Mouse (Mus musculus): ENCODE measurements around the gene Elmo1. TPM values are rescaled to one million over a fixed set of nuclear protein-coding genes. Genes with fewer than 3 reads are reported as not detected.

The Elmo1 gene
- polyA plus RNA-seq, 1 experiment from 2014 or later, result 49.6 TPM

GRCm38 (mm10) chr13:20318615-20319219, 228.3 kb downstream of the Elmo1 start:
- H3K27ac ChIP-seq (ENCODE audit: low read depth, low read length), result no peak overlapping the region

GRCm38 (mm10) chr13:20320232-20320631, 229.8 kb downstream of the Elmo1 start:
- H3K4me3 ChIP-seq (ENCODE audit: low read length), result no peak overlapping the region
- H3K27ac ChIP-seq (ENCODE audit: low read depth, low read length), result no peak overlapping the region
- WGBS, result 90% methylated on average over 5 of the region's 5 CpGs
- H3K4me2 ChIP-seq (ENCODE audit: low read length), result no peak overlapping the region
- H3K27me3 ChIP-seq (replicated peaks; ENCODE audit: control insufficient read depth, insufficient read depth, low read length), result no peaks in the 10 kb centered on the region
- no peaks in the 10 kb centered on the region for H3K4me1 ChIP-seq (ENCODE audit: control insufficient read depth, insufficient read depth, low read depth, low read length)
- H3K9ac ChIP-seq (ENCODE audit: low read depth, low read length), result no peak overlapping the region
- no peaks in the 10 kb centered on the region for H3K9me3 ChIP-seq (ENCODE audit: control insufficient read depth, low read length)
- ATAC-seq, result no peak
- no peaks in the 10 kb centered on the region for H3K36me3 ChIP-seq (ENCODE audit: control insufficient read depth, insufficient read depth, low read length)

More at GRCm38 (mm10) chr13:20318615-20319219, 228.3 kb downstream of the Elmo1 start:
- Histone ChIP-seq H3K9ac (ENCODE audit: low read depth, low read length) (no peak overlapping the region), H3K4me3 (ENCODE audit: low read length) (no peak overlapping the region), H3K4me1 (ENCODE audit: control insufficient read depth, insufficient read depth, low read depth, low read length) (no peaks in the 10 kb centered on the region), H3K9me3 (ENCODE audit: control insufficient read depth, low read length) (no peaks in the 10 kb centered on the region), H3K27me3 (replicated peaks; ENCODE audit: control insufficient read depth, insufficient read depth, low read length) (no peaks in the 10 kb centered on the region), H3K36me3 (ENCODE audit: control insufficient read depth, insufficient read depth, low read length) (no peaks in the 10 kb centered on the region), H3K4me2 (ENCODE audit: low read length) (no peak overlapping the region)
- peak; percentile 57 for ATAC-seq
- 43% methylated on average over 3 of the region's 3 CpGs for WGBS

GRCm38 (mm10) chr13:20323478-20323877, 233.1 kb downstream of the Elmo1 start:
- no peak overlapping the region for H3K9ac ChIP-seq (ENCODE audit: low read depth, low read length)
- no peaks in the 10 kb centered on the region for H3K4me1 ChIP-seq (ENCODE audit: control insufficient read depth, insufficient read depth, low read depth, low read length)
- no peak overlapping the region for H3K4me2 ChIP-seq (ENCODE audit: low read length)
- no peak overlapping the region for H3K4me3 ChIP-seq (ENCODE audit: low read length)
- 80% methylated on average over 4 of the region's 4 CpGs for WGBS
- no peaks in the 10 kb centered on the region for H3K36me3 ChIP-seq (ENCODE audit: control insufficient read depth, insufficient read depth, low read length)
- no peaks in the 10 kb centered on the region for H3K27me3 ChIP-seq (replicated peaks; ENCODE audit: control insufficient read depth, insufficient read depth, low read length)
- H3K9me3 ChIP-seq (ENCODE audit: control insufficient read depth, low read length), result no peaks in the 10 kb centered on the region
- no peak for ATAC-seq
- H3K27ac ChIP-seq (ENCODE audit: low read depth, low read length), result no peak overlapping the region

DNA sequence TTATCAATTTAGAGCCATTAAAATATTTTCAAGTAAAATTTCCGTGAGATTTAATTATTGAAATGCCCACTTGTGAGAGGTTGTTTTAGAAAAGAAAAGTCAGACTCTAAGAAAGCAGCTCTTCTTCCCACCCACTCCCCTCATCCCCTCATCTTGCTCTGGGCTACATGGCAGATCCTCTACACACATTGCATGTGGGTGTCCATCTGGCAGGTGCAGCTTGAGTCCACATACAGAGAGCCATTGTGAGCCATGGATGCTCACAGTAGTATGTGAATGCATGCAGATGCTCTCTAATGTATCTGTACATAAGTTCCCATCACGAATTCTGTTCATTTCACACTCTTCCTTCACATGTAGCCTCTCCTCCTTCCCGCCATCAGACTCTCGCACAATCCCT, 236.7 kb downstream of the Elmo1 start:
- no peak for ATAC-seq
- WGBS, result 93% methylated on average over 4 of the region's 4 CpGs
- no peaks in the 10 kb centered on the region for H3K36me3 ChIP-seq (ENCODE audit: control insufficient read depth, insufficient read depth, low read length)
- H3K4me3 ChIP-seq (ENCODE audit: low read length), result no peak overlapping the region
- H3K27me3 ChIP-seq (replicated peaks; ENCODE audit: control insufficient read depth, insufficient read depth, low read length), result no peaks in the 10 kb centered on the region
- no peak overlapping the region for H3K4me2 ChIP-seq (ENCODE audit: low read length)
- H3K27ac ChIP-seq (ENCODE audit: low read depth, low read length), result no peak overlapping the region
- no peak overlapping the region for H3K9ac ChIP-seq (ENCODE audit: low read depth, low read length)
- H3K4me1 ChIP-seq (ENCODE audit: control insufficient read depth, insufficient read depth, low read depth, low read length), result no peaks in the 10 kb centered on the region
- no peaks in the 10 kb centered on the region for H3K9me3 ChIP-seq (ENCODE audit: control insufficient read depth, low read length)

DNA sequence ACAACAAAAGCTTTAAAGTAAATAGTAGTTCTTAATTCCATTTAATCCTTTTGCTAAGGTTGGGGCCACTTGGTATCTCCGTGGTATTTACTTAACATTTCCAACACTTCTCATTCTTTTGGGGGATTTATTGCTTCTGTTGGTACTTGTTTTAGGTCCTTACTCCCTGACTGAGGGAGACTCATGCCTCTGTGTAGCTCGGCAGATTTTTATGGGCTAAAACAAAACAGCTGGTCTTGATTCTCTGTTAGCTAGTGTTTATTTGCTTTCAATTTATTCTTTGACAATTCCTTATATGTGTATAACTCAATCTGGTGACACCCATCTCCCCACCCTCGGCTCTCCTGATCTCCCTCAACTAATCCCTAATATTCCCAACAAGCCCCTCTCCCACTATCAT, 237.6 kb downstream of the Elmo1 start:
- no peaks in the 10 kb centered on the region for H3K9me3 ChIP-seq (ENCODE audit: control insufficient read depth, low read length)
- H3K9ac ChIP-seq (ENCODE audit: low read depth, low read length), result no peak overlapping the region
- H3K27ac ChIP-seq (ENCODE audit: low read depth, low read length), result no peak overlapping the region
- H3K4me3 ChIP-seq (ENCODE audit: low read length), result no peak overlapping the region
- H3K27me3 ChIP-seq (replicated peaks; ENCODE audit: control insufficient read depth, insufficient read depth, low read length), result no peaks in the 10 kb centered on the region
- ATAC-seq, result no peak
- H3K36me3 ChIP-seq (ENCODE audit: control insufficient read depth, insufficient read depth, low read length), result no peaks in the 10 kb centered on the region
- 82% methylated on average over 3 of the region's 3 CpGs for WGBS
- H3K4me2 ChIP-seq (ENCODE audit: low read length), result no peak overlapping the region
- no peaks in the 10 kb centered on the region for H3K4me1 ChIP-seq (ENCODE audit: control insufficient read depth, insufficient read depth, low read depth, low read length)

GRCm38 (mm10) chr13:20328672-20329071, 238.3 kb downstream of the Elmo1 start:
- Histone ChIP-seq H3K4me1 (ENCODE audit: control insufficient read depth, insufficient read depth, low read depth, low read length) (no peaks in the 10 kb centered on the region), H3K27ac (ENCODE audit: low read depth, low read length) (no peak overlapping the region), H3K27me3 (replicated peaks; ENCODE audit: control insufficient read depth, insufficient read depth, low read length) (no peaks in the 10 kb centered on the region), H3K9ac (ENCODE audit: low read depth, low read length) (no peak overlapping the region), H3K4me2 (ENCODE audit: low read length) (no peak overlapping the region), H3K4me3 (ENCODE audit: low read length) (no peak overlapping the region), H3K9me3 (ENCODE audit: control insufficient read depth, low read length) (no peaks in the 10 kb centered on the region), H3K36me3 (ENCODE audit: control insufficient read depth, insufficient read depth, low read length) (no peaks in the 10 kb centered on the region)
- no peak for ATAC-seq
- WGBS, result 100% methylated on average over 1 of the region's 1 CpGs

GRCm38 (mm10) chr13:20330954-20331353, 240.6 kb downstream of the Elmo1 start:
- WGBS, result 82% methylated on average over 7 of the region's 7 CpGs
- H3K36me3 ChIP-seq (ENCODE audit: control insufficient read depth, insufficient read depth, low read length), result no peaks in the 10 kb centered on the region
- peak; percentile 80 for ATAC-seq
- H3K27me3 ChIP-seq (replicated peaks; ENCODE audit: control insufficient read depth, insufficient read depth, low read length), result no peaks in the 10 kb centered on the region
- H3K4me3 ChIP-seq (ENCODE audit: low read length), result no peak overlapping the region
- H3K4me1 ChIP-seq (ENCODE audit: control insufficient read depth, insufficient read depth, low read depth, low read length), result no peaks in the 10 kb centered on the region
- no peaks in the 10 kb centered on the region for H3K9me3 ChIP-seq (ENCODE audit: control insufficient read depth, low read length)
- H3K9ac ChIP-seq (ENCODE audit: low read depth, low read length), result no peak overlapping the region
- H3K27ac ChIP-seq (ENCODE audit: low read depth, low read length), result no peak overlapping the region
- no peak overlapping the region for H3K4me2 ChIP-seq (ENCODE audit: low read length)

DNA sequence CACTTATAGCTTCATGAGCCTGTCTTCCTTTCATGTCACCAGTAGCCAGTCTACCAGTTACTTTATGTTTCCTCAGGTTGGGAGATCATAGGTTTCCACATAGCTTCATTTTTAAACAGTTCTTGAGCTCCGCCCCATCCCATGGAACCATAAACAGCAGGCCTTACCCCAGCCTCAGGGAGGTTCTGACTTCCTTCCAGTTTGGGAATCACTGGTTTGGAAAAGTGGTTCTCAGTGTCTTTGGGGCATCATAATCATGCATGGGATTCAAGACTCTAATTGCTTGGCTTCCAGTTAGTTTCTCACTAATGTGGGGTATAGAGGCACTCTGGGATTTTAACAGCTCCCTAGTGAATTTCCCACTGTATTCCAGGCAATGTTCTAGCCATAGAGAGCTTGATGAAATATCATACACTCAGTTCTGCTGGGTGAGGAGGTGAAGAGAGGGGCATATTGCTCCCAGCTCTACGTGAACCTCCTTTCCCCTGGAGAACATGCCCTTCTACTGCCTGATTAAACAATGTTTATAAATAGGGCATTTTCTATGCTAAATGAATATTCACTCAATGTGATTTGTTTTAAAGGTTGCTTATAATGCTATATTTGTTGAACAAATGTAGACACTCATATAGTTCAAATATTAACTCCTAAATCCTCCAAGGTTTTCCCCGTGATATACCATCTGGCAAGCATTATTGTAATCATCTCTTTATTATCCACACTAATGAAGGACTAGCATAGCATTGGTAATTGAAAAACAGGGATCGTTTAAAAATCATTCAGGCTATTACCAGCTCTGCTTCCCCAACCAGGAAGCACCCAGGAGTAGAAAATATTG, 244.9 kb downstream of the Elmo1 start:
- no peaks in the 10 kb centered on the region for H3K4me1 ChIP-seq (ENCODE audit: control insufficient read depth, insufficient read depth, low read depth, low read length)
- H3K36me3 ChIP-seq (ENCODE audit: control insufficient read depth, insufficient read depth, low read length), result no peaks in the 10 kb centered on the region
- 57% methylated on average over 4 of the region's 4 CpGs for WGBS
- no peaks in the 10 kb centered on the region for H3K27me3 ChIP-seq (replicated peaks; ENCODE audit: control insufficient read depth, insufficient read depth, low read length)
- H3K4me2 ChIP-seq (ENCODE audit: low read length), result no peak overlapping the region
- no peak overlapping the region for H3K4me3 ChIP-seq (ENCODE audit: low read length)
- no peak overlapping the region for H3K9ac ChIP-seq (ENCODE audit: low read depth, low read length)
- ATAC-seq, result peak; percentile 29
- no peak overlapping the region for H3K27ac ChIP-seq (ENCODE audit: low read depth, low read length)
- no peaks in the 10 kb centered on the region for H3K9me3 ChIP-seq (ENCODE audit: control insufficient read depth, low read length)

GRCm38 (mm10) chr13:20335889-20336497, 245.6 kb downstream of the Elmo1 start:
- WGBS, result 62% methylated on average over 7 of the region's 7 CpGs
- H3K27ac ChIP-seq (ENCODE audit: low read depth, low read length), result no peak overlapping the region
- ATAC-seq, result peak; percentile 34

More at GRCm38 (mm10) chr13:20335889-20336497, 245.6 kb downstream of the Elmo1 start:
- Histone ChIP-seq H3K27me3 (replicated peaks; ENCODE audit: control insufficient read depth, insufficient read depth, low read length) (no peaks in the 10 kb centered on the region), H3K4me3 (ENCODE audit: low read length) (no peak overlapping the region), H3K9ac (ENCODE audit: low read depth, low read length) (no peak overlapping the region), H3K4me1 (ENCODE audit: control insufficient read depth, insufficient read depth, low read depth, low read length) (no peaks in the 10 kb centered on the region), H3K9me3 (ENCODE audit: control insufficient read depth, low read length) (no peaks in the 10 kb centered on the region), H3K4me2 (ENCODE audit: low read length) (no peak overlapping the region), H3K36me3 (ENCODE audit: control insufficient read depth, insufficient read depth, low read length) (no peaks in the 10 kb centered on the region)

All from hindbrain, embryonic 16.5 days (tissue).